Mouse (Mus musculus): Measurements from ENCODE around the gene Lamc2. TPM values are rescaled to one million over a fixed set of nuclear protein-coding genes. Genes with fewer than 3 reads are reported as not detected.

Lamc2 gene
- total RNA-seq, 2 experiments from 2014 or later: 1.9 to 2.7 TPM

Other genes with a start within 250 kb of the Lamc2 start
- 100 to 1,000 TPM in 1 of 2 experiments, 10 to 100 TPM in 1; 99.2 to 106 TPM for gene Nmnat2, start 231.5 kb downstream of the Lamc2 start, total RNA-seq (2021)
- gene Lamc1, start 146.3 kb upstream of the Lamc2 start, total RNA-seq (2021): 10 to 100 TPM; 43.2 to 43.8 TPM
- 1 to 10 TPM; 2.9 to 3.9 TPM for gene Shcbp1l, start 238.7 kb upstream of the Lamc2 start, total RNA-seq (2021)

Measured in layer of hippocampus, postnatal 10 days (tissue).